Mouse (Mus musculus): ENCODE data around the gene Cbwd1. TPM values are rescaled to one million over a fixed set of nuclear protein-coding genes. Genes with fewer than 3 reads are reported as not detected.

The Cbwd1 gene
- total and polyA plus RNA-seq, 3 experiments: 2.6 to 10.9 (median 8.0) TPM

DNA sequence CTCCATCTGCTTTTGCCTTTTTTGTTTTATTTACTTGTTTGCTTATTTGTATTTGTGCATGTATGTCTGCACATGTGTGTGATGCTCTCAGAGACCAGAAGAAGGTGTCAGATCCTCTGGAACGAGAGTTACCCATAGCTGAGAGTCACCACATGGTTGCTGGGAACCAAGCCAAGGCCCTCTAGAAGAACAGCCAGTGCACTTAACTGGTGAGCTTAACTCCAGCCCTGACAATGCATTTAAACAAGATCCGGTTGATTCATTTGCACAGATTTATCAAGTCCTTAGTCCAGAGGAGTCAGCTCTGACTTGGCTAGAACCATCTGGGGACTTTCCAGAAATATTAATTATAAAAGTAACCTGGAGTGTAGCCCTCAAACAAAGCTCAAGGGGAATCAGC is 87.5 kb downstream of the Cbwd1 start:
- H3K4me3 ChIP-seq: no peak overlapping the region
- no peak overlapping the region for H3K9ac ChIP-seq (ENCODE audit: low read depth, low read length)
- H3K79me2 ChIP-seq (replicated peaks; ENCODE audit: control insufficient read depth, insufficient read depth, low read length): no peaks in the 10 kb centered on the region
- intact Hi-C loops (cut with DNase I): loop anchor here (5.0 kb wide), 2 partner anchors 52 to 572 kb away; no protein-coding TSS in a partner anchor
- H3K4me1 ChIP-seq (ENCODE audit: control insufficient read depth, insufficient read depth, low read length): no peaks in the 10 kb centered on the region
- TF ChIP-seq EP300 (IDR thresholded peaks at IDR 0.05; ENCODE audit: insufficient read depth, low read depth, low read length) (no peak), POLR2A (IDR thresholded peaks at IDR 0.05; ENCODE audit: insufficient read depth, low read depth, low read length) (no peak), CTCF (IDR thresholded peaks at IDR 0.05) (no peak)
- 23% methylated on average over 2 of the region's 2 CpGs for WGBS
- H3K27me3 ChIP-seq (ENCODE audit: control insufficient read depth, insufficient read depth, low read length): no peaks in the 10 kb centered on the region
- no peak overlapping the region for H3K27ac ChIP-seq
- H3K36me3 ChIP-seq (ENCODE audit: control insufficient read depth, insufficient read depth, low read length): no peaks in the 10 kb centered on the region
- DNase-seq: peak in 1 of 2 experiments; percentile 27

DNA sequence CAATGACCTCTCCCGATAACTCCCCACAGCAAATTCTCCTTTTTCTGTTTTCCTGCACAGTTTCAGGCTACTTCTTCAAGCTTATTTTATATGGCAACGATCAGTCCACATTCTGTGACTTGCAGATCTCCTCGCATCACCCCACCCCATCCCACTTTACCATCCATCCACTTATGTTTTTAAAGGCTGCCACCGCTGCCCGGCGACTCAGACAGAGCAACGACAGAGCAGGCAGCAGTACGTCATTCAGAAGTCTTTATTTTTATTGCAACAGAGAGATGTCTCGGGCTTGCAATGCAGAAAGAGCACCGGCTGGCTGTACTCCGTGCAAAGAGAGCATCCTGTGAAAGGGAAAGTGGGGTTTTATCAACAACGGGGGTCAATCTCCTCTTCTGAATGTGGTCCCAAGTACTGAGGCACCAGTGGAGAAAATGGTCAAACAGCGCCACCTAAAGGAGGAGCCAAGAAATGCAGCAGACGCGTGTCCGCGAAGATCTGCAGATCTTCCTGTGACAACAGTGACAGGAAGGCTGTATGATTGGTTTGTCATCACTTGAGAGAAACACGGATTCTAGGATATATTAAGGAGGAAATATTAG is 90.3 kb downstream of the Cbwd1 start:
- Histone ChIP-seq H3K79me2 (replicated peaks; ENCODE audit: control insufficient read depth, insufficient read depth, low read length) (no peaks in the 10 kb centered on the region), H3K9ac (ENCODE audit: low read depth, low read length) (no peak overlapping the region), H3K36me3 (ENCODE audit: control insufficient read depth, insufficient read depth, low read length) (no peaks in the 10 kb centered on the region), H3K4me3 (no peak overlapping the region), H3K27ac (no peak overlapping the region), H3K27me3 (ENCODE audit: control insufficient read depth, insufficient read depth, low read length) (no peaks in the 10 kb centered on the region), H3K4me1 (ENCODE audit: control insufficient read depth, insufficient read depth, low read length) (no peaks in the 10 kb centered on the region)
- intact Hi-C loops (cut with DNase I): loop anchor here (1.0 to 5.0 kb wide), 4 partner anchors 49 to 569 kb away; no protein-coding TSS in a partner anchor
- peak; percentile 49 to 79 for DNase-seq
- peak; percentile 81 for TF ChIP-seq EP300 (IDR thresholded peaks at IDR 0.05; ENCODE audit: insufficient read depth, low read depth, low read length)
- TF ChIP-seq POLR2A (IDR thresholded peaks at IDR 0.05; ENCODE audit: insufficient read depth, low read depth, low read length): no peak
- TF ChIP-seq CTCF (IDR thresholded peaks at IDR 0.05): peak; percentile 99
- 13% methylated on average over 18 of the region's 18 CpGs for WGBS

Small RNA genes within 50 kb of the gene (microRNA-seq; reads per million reads assigned to microRNA genes)
- 0 reads per million in 2 experiments for gene Mir3084-1

Other genes with a start within 250 kb of the Cbwd1 start
- gene Pgm5, start 99.8 kb downstream of the Cbwd1 start, total RNA-seq (2021): 100 to 1,000 TPM in 1 of 2 experiments, 10 to 100 TPM in 1; 93.8 to 103 TPM
- 48.6 and 95.9 TPM in 2 replicates for gene Pgm5, start 99.8 kb downstream of the Cbwd1 start, polyA plus RNA-seq (2012; rRNA removed)
- gene Gm10053, start 85.9 kb downstream of the Cbwd1 start, total RNA-seq (2021): 100 to 1,000 TPM; 930 to 977 TPM
- gene Gm10053, start 85.9 kb downstream of the Cbwd1 start, polyA plus RNA-seq (2012; rRNA removed): 215 and 395 TPM in 2 replicates
- not detected for gene Foxd4, start 60.4 kb downstream of the Cbwd1 start, total RNA-seq (2021)
- not detected in 2 replicates for gene Foxd4, start 60.4 kb downstream of the Cbwd1 start, polyA plus RNA-seq (2012; rRNA removed)
- gene Dock8, start 37.9 kb upstream of the Cbwd1 start, total RNA-seq (2021): 10 to 100 TPM; 17.5 to 24.7 TPM
- 5.7 and 10.4 TPM in 2 replicates for gene Dock8, start 37.9 kb upstream of the Cbwd1 start, polyA plus RNA-seq (2012; rRNA removed)

All from heart, adult 2 months (tissue).